Mouse (Mus musculus) megakaryocyte, adult 5-6 weeks (primary cell): ENCODE results near the gene Rbms1. TPM values are rescaled to one million over a fixed set of nuclear protein-coding genes. Genes with fewer than 3 reads are reported as not detected.
A peak's percentile ranks its signal among the peaks of the same experiment; 100 is the strongest.
"Not testable (repeated sequence)": the region's sequence is repeated elsewhere in the genome, so short reads cannot be mapped to it uniquely, and the experiment has no call there.

Experiments
- ATAC-seq: 2 replicates; pipeline ENCODE4 v1.8.0; 2016; ENCODE audit warnings: mild to moderate bottlenecking, inconsistent platforms; ENCODE audit not compliant: poor library complexity, severe bottlenecking
- total RNA-seq, 2 experiments: library from RNA; stranded (forward) in 1 of 2; stranded (reverse) in 1 of 2; fragments of 153-499, 151-499 nt in 1 of 2; fragments of 221-1000, 200-1000 nt in 1 of 2; gene quantifications; 2 replicates each; pipeline versions ENCODE4 v1.2.3 to v1.2.4; 2015 to 2017

The Rbms1 gene
- total RNA-seq, 2 experiments from 2014 or later, result 97.8 to 115 TPM

GRCm38 (mm10) chr2:60851057-60851718 lies 111.8 kb downstream of the Rbms1 start:
- ATAC-seq, result no peak

GRCm38 (mm10) chr2:60848478-60848877 lies 114.5 kb downstream of the Rbms1 start:
- peak; percentile 95 for ATAC-seq

- no peak for ATAC-seq
Observed at GRCm38 (mm10) chr2:60847984-60848383, 115.0 kb downstream of the Rbms1 start.

- peak; percentile 39 for ATAC-seq
Observed at GRCm38 (mm10) chr2:60845316-60845894, 117.6 kb downstream of the Rbms1 start.

- ATAC-seq, result no peak
Observed at GRCm38 (mm10) chr2:60844259-60844658, 118.7 kb downstream of the Rbms1 start.

GRCm38 (mm10) chr2:60843633-60844032 lies 119.4 kb downstream of the Rbms1 start:
- ATAC-seq, result no peak

- ATAC-seq, result peak; percentile 97
Observed at GRCm38 (mm10) chr2:60842976-60843375, 120.0 kb downstream of the Rbms1 start.

- no peak for ATAC-seq
Observed at GRCm38 (mm10) chr2:60840922-60841321, 122.1 kb downstream of the Rbms1 start.

- no peak for ATAC-seq
Observed at GRCm38 (mm10) chr2:60839498-60839897, 123.5 kb downstream of the Rbms1 start.

GRCm38 (mm10) chr2:60838856-60839255 lies 124.1 kb downstream of the Rbms1 start:
- ATAC-seq, result no peak

GRCm38 (mm10) chr2:60837616-60838015 lies 125.4 kb downstream of the Rbms1 start:
- ATAC-seq, result no peak

- no peak for ATAC-seq
Observed at GRCm38 (mm10) chr2:60836237-60836636, 126.8 kb downstream of the Rbms1 start.

- no peak for ATAC-seq
Observed at GRCm38 (mm10) chr2:60834293-60834692, 128.7 kb downstream of the Rbms1 start.

GRCm38 (mm10) chr2:60832254-60832653 lies 130.7 kb downstream of the Rbms1 start:
- ATAC-seq, result no peak

- ATAC-seq, result not testable (repeated sequence)
Observed at GRCm38 (mm10) chr2:60830464-60830863, 132.5 kb downstream of the Rbms1 start.

- no peak for ATAC-seq
Observed at GRCm38 (mm10) chr2:60828908-60829462, 134.0 kb downstream of the Rbms1 start.

GRCm38 (mm10) chr2:60827152-60827428 lies 135.9 kb downstream of the Rbms1 start:
- ATAC-seq, result no peak

GRCm38 (mm10) chr2:60826406-60827151 lies 136.4 kb downstream of the Rbms1 start:
- ATAC-seq, result no peak

GRCm38 (mm10) chr2:60825690-60826089 lies 137.3 kb downstream of the Rbms1 start:
- no peak for ATAC-seq

- ATAC-seq, result peak; percentile 87
Observed at GRCm38 (mm10) chr2:60821635-60822034, 141.4 kb downstream of the Rbms1 start.

GRCm38 (mm10) chr2:60818632-60819031 lies 144.4 kb downstream of the Rbms1 start:
- ATAC-seq, result no peak

- ATAC-seq, result no peak
Observed at GRCm38 (mm10) chr2:60816307-60816706, 146.7 kb downstream of the Rbms1 start.
